Mouse (Mus musculus) gastrocnemius, adult 18-20 months (tissue): ENCODE data around the gene Phldb1. TPM values are rescaled to one million over a fixed set of nuclear protein-coding genes. Genes with fewer than 3 reads are reported as not detected.

ENCODE experiments used
- DNase-seq: peaks from one replicate; pipeline ENCODE4 v3.0.0; 2021; ENCODE audit warnings: low spot score
- total RNA-seq, 2 experiments: library from RNA; stranded (reverse); gene quantifications; 2 replicates each; pipeline ENCODE4 v1.2.3; 2021

The Phldb1 gene
- total RNA-seq, 2 experiments from 2014 or later: 29.0 to 35.9 TPM

DNA sequence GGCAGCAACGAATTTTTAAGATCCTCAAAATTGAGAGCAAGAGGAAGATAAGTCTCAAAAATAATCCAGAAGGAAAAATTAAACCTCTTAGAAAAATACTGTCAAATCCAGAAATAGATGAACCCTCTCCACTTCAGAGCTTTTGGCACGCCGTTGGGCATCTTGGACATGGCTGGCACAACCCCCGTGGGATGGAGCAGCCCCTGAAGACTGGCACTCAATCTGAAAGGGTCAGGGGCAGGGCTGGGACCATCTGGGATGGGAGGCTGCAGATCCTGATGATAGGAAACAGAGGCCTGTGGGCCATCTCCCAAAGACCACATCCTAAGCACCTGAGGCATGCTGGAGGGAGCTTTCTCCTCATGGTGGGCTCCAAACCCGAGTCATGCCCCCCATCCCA, 24.8 kb downstream of the Phldb1 start:
- no peak for DNase-seq

DNA sequence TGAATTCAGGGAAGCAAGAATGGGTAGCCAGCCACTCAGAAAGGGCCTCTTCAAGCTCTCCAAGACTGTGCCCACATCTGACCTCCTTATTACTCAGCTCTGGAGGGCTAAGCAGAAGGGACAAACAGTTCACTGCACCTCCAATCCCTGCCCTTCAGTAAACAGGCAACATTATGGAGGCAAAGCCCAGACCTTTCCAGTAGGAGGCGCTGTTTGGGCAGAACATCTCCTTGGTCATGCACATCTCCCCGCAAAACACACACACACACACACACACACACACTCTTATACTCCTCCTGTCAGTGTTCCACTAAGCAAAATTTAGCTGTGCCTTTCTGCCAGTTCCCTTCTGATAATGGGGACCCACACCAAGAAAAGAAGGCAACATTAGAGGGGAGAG, 25.4 kb downstream of the Phldb1 start:
- DNase-seq: peak; percentile 34

DNA sequence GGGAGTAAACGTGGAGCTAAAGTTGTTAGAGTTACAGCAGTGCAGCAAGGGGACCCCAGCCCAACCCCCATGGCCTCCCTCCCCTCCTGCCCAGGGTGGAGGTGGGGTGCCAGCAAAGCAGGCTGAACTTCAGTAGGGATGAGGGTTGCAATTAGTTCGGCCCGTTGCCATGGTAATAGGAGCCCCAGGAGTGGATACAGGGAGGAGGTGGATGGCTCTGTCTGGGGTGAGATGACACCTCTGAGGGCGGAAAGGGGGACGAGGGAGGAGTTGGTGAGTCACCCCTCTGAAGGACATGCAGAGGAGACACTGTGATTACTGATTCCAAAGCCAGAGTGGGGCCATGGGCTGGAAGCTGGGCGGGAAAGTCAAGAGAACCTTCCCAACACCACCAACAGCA, 26.1 kb downstream of the Phldb1 start:
- peak; percentile 33 for DNase-seq

DNA sequence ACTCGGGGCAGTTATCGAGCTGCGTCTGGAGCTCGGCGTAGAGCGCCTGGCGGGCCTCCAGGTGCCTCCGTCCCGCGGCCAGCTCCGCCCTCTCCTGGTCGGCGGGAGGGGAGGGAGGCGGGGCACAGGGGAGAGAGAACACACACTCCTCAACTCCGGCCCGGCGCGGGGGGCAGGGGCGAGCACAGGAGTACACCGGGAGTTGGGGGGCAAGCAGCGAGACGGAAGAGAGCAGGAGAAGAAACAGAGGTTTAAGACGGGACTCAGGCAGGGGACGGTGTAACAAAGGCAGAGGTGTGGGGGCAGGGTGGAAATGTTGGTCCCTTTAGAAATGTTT, 26.6 kb downstream of the Phldb1 start:
- DNase-seq: peak; percentile 86

DNA sequence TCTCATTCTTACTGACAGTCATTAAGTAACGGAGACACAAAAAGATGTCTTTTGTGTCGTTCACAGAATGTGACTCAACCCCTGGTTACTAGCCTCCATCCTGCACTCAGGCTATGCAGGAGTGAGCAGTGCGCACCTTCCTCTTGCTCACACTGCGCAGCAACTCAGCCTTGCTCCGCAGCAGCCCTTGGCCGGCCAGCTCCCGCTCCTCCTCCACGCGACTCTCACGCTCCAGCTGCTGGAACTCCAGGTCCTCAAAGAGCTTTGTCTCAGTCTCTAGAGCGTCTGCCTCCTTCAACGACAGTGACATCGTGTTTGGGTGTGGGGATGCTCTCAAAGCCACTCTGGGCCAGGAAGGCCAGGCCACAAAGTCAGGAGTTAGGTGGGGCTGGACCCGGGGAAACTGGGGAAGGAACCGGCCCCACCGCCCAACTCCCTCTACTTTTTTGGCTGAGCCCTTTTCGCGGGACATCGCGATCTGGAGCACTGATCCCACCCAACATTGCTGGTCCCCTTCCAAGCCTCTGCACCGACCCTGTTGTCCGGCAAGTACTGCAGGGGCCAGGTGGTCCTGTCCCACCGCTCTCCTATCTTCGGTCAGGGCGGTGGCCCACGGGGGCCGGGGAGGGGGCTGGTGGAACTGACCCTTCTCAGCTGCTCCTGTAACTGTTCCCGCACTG, 27.1 kb downstream of the Phldb1 start:
- DNase-seq: no peak

DNA sequence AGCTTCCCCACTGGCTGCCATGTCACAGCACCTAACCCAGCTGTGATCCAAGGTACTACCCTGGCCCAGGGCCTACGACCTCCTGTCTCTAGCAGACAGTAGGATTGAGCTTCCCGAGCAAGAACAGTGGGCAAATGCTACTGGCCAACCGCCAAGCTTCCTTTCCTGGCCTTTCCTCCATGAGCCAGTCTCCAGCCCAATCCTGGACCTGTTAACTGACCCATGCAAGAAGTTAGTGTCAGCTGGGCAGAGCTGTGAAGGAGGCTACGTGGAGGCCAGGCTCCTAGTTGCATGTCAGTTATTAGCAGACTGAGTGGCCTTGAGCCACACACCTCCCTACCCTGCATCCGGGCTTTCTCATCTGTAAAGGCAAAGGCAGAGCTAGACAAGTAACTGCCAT, 35.3 kb downstream of the Phldb1 start:
- no peak for DNase-seq

DNA sequence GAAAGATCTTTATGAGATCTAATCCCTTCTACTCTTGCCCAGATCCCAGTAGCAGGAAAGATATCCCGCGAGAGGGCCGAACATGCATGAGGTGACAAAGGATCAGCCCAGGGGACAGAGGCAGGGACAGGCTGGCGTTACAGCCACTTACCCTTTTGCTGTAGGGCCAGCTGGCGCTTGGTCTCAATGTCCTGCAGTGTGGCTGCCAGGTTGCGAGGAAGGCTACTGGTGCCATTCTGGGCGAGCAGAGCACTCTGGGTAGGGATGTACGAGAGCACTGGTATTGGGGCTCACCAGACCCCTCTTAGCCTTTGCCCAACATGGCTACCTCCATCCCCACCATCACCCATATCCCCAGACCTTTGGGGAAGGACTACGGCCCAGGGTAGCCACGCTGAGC, 35.8 kb downstream of the Phldb1 start:
- DNase-seq: no peak

DNA sequence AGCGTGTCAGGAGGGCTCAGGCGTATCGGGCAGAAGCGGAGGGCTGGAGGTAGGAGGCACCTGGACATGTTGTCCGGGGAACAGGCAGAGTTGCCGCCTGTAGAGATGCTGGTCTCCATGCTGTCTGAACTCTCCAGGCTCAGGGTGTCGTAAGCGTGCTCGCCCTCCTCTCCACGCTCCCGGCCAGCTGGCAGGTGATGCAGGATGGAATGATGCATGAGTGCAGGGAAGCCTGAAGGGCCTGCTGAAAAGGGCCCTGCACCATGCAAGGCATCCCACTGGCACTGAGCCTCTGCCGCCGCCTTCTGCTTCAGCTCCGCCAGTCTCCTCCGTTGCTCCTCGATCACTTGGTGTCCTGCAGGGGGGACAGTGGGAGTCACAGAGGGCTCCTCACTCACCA, 37.1 kb downstream of the Phldb1 start:
- DNase-seq: no peak

DNA sequence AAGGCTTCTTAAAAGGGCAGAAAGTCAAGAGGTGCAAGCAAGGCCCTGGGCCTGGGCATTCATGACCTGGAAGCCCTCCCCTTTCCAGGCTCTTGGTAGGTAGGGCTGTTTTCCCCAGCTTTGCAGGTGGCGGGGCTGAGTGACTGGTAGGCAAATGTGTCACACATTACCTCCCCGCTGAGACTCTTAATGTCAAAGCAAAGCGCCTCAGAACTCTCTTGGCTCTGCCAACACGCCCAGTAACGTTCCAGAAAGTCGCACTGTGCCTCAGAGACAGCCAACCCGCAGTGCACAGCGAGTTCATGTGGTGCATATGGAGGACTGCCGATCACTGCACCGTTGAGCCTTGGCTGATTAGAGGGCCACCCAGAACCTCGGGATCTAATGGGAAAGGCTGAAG, 41.9 kb downstream of the Phldb1 start:
- DNase-seq: no peak

DNA sequence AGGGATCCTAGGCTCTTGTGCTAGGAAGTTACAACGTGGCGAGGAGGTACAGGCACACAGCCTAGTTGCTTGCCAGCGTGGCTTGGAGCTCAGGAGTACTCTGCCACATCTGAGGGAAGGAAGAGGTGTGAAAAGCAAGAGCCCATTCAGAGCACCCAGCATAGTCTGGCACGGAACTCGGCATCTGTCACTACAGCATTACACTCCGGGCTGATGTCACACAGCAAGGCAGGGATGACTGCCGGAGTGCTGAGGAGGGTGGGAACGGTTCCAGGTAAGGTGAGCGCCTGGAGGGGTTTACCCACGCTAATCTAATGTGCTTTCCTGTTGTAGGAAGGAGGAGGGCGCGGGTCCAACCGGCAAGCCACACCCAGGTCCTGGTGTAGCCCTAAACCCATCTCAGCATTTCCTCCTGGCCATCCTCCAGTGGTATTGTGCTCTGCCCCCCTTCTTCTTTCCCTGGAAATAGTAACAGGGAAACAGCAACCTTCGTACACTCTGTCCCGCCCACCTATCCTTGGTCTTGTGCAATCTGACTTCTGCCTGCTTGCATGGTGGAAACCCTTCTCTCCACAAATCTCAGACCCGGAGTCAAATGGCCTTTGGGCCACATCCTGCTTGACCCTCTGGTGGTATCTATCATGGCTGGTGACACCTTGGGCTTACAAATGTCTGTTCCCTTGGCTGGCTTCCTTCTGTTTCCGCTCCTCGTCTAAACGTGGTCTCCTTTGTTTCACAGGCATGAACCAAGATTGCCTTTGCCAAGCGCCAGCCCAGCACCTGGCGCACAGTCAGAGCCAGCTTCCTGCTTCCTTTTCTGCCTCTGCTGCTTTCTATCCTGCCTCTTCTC, 43.1 kb downstream of the Phldb1 start:
- DNase-seq: peak; percentile 81

DNA sequence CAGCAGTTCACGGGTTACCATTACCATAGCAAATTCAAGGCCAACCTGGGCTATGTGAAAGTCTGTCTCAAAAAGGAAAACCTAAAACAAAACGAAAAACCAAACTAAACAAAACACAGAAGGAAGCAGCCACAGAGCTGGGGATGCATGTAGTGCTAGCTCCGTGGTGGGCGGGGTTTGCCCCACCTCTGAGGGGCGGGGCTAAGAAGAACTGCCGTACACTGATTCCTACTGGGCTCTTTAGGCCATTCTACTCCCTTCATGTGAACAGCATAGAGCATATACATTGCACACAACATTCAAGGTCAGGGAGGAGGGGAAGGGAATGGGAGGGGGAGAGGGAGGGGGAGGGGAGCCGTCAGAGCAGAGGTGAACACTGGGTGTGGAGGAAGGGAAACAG, 44.4 kb downstream of the Phldb1 start:
- no peak for DNase-seq

DNA sequence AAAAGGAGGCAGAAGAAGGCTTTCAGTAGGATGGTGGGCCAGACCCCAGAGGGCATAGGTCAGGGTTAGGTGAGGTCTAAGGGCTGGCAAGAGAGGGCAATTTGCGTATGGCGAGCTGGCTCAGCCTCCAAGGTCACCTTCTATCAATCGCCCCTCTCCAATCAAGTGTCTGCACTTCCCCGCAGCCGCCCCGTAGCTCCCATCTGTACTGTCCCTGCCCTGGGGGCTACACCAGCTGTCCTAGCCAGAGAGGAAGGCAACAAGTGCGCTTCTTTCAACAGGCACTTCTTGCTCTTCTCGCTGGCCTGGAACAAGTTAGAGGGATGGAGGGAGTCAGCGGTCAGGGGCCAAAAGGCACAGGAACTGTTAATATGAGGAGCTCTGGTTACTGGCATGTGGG, 47.0 kb downstream of the Phldb1 start:
- no peak for DNase-seq

DNA sequence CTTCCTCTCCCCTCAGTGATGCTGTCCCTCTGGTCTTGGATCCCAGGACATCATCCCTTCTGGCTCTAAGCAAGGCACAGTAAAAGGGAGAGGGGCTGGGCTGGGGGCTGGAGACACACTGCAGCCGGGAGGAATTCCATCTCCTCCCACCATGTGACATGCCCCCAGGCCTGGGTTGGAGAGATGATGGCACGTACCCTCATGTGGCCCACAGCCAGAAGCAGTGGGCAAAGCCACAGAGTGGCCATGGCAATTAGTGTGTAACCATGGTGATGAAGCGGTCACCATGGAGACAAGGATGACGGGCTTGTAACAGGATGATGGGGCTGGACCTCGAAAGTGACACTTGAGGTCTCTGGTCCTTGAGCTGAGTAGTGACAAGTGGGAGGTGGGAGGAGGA, 48.4 kb downstream of the Phldb1 start:
- DNase-seq: no peak

DNA sequence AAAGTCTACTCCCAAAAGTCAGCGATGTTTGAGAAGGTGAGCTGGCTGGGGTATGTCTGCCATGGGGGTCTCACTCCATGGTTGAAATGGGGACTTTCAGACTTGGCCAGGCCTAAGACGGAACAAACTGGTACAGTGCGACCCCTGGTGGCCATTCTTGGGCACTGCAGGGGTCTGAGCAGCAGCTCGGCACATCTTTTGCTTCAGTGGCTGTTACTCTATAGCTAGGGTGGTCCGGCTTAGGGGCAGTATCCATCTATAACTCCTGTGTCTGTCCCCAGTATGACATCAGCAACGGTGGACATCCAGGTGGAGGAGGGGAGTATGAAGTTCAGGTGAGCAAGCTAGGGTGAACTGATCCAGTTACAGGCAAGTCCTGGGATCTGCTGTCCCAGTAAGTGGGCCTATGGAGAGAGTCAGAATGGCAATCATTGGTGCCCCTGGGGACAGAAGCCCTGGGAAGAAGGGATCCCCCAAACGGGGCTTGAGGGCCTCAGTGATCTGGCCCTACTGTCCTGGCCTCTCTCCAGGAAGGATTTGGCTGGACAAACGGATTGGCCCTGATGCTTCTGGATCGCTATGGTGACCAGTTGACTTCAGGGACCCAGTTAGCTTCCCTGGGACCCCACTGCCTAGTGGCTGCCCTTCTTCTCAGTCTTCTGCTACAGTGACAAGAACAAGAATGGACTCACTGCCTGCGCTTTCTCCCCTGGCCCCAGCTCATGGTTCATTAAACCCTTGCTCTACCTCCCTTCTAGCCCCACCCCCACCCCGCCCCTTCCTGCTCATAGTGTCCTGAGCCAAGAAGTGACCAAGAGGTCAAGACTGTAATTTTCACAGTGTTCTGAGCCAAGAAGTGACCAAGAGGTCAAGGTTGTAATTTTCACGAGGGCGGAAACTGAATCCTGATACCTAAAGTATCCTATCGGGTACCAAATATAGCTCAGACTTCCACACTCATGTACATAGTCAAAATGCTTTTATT, 49.4 kb downstream of the Phldb1 start:
- DNase-seq: peak; percentile 74

DNA sequence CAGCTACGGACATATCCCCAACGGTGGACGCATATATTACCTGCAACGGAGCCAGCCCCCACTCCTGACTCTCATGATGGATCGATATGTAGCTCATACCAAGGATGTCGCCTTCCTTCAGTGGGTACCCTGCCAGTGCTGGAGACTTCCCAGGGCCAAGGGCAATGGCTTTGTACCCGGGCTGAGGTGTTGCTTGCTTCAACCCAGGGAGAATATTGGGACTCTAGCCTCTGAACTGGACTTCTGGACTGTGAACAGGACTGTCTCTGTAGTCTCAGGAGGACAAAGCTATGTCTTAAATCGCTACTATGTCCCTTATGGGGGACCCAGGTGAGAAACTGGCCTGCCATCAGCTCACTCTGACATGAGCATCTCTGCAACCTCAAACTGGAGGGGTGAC, 52.0 kb downstream of the Phldb1 start:
- no peak for DNase-seq

DNA sequence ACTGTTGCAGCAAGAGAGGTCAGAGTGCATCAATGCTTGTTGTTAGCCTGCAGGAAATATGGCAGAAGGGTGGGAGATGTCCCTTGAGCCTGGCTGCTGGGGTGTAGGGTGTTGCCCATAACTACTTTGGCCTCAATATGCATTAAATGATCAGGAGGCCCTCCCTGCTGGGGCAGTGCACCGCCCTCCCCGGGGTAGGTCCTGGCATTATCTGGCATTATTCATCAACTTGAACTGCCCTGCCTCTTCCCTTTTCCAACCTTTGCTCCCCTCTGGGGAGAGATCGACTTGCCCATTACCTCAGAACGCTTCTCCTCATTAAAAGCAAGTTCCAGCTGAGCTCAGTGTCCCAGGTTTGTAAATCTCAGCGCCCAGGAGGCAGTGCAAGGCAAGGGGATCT, 55.4 kb downstream of the Phldb1 start:
- no peak for DNase-seq

DNA sequence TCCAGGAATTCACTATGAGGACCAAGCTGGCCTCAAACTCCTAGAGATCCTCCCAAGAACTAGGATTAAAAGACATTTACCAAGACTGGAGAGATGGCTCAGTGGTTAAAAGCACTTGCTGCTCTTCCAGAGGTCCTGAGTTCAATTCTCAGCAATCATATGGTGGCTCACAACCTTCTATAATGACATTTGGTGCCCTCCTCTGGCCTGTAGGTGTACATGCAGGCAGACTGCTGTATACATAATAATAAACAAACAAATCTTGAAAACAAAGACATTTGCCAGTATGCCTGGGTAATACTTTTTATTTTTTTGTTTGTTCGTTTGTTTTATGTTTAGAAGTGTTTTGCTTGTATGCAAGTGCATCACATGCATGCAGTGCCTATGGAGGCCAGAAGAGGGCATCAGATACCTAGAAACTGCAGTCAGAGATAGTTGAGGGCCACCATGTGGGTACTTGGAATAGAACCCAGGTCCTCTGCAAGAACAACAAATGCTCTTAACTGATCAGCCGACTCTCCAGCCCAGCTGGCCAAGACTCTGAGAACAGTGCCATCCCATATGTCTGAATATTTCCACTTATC, 56.6 kb downstream of the Phldb1 start:
- no peak for DNase-seq

DNA sequence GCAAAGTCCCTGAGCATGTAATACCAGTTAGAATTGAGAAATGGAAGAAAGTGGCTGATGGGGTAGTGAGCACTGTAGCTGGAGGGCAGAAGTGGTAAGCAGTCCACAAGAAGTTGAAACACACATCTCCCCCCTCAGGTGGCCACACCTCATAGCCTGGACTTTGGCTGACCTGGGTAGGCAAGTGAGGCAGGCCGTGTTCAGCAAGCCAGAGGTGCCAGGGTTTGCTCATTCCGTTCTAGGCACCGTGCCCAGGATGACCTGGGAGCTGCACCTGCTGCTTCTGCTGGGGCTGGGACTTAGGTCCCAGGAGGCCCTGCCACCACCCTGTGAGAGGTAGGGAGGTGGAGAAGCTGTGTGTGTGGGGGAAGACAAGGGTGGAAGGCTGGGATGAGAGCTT, 62.0 kb downstream of the Phldb1 start, which contains the start of gene Treh:
Treh (plus strand) TSS at position 229 of the 400 bp plus-strand sequence.
- DNase-seq: peak; percentile 42

DNA sequence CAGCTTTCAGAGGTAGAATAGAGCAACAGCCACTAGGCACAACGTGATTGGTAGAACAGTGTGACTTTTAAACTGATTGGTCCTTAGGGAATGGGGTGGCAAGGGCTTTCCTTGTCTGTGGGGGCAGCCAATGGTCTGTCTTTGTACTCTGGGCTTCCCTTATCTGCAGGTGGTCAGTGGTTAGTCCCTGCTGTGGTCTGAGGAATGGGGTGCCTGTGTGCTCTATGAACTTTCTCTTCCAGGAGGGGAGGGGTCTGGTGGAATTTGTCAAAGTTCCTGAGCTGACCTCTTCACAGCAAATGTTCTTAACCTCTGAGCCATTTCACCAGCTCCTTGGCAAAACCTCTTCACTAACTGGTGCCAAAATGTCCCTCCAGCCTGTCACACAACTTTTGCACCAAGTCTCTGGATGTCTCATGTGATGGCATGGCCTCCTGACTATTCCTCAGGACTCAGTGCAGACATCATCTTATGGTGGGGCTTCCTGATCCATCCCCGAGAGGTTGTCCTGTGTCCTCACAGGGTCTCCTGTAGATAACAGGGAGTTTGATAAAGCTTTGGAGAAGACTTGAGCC, 62.6 kb downstream of the Phldb1 start:
- DNase-seq: no peak

DNA sequence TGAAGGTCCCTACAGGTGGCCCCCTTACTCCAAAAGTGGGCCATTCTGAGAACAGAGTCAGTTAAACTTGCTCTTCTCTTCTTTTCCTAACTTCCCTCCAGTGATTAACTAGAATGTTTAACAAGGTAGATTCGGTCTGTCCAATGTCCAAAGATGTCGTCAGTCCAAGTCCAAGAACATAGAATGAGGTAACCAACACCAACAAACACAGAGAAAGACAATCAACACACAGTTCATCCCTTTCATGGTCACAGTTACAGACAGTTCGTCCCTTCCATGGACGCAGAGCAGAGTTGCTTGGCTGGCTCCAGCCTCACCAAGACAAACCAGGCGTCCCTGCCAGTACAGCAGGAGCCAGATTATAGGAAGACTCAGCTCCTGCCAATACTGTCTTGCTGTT, 63.6 kb downstream of the Phldb1 start:
- DNase-seq: no peak

DNA sequence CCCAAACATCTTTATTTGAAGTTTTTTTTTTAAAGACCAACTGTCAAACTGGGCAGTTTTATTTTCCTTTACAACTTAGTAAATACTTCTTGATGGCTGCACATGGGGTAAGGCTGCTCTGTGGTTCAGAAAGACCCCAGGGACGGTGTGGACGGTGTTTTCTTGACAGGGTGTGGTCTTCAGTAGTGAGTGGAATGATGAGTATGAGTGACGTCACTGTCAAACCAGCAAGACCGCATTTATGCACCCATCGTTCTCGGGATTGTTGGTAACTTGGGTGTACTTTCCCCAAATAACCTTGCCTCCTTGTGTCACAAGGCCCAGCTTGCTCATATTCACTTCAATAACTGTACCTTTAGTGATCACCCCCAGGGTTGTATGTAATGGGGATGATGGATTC, 71.3 kb downstream of the Phldb1 start:
- DNase-seq: no peak
